Mouse (Mus musculus) hindbrain, embryonic 14.5 days (tissue): ENCODE data around the gene Ptcd1. TPM values are rescaled to one million over a fixed set of nuclear protein-coding genes. Genes with fewer than 3 reads are reported as not detected.
"Not testable (repeated sequence)": the region's sequence is repeated elsewhere in the genome, so short reads cannot be mapped to it uniquely, and the experiment has no call there.

Experiments
- ATAC-seq: fragments of 200-750 bp; cut with Nextera tagmentation; 2 replicates; pipeline ENCODE4 v1.8.0; 2017; ENCODE audit warnings: moderate number of reproducible peaks, mild to moderate bottlenecking, moderate TSS enrichment, moderate library complexity; ENCODE audit not compliant: low FRiP score
- DNase-seq: peaks from one replicate; pipeline ENCODE4 v3.0.0-alpha.2; 2015; ENCODE audit warnings: low spot score
- H3K27ac ChIP-seq: fragments of 300-500 bp; sonication (generic); 2 replicates; pipeline ENCODE4 v1.5.1; 2014; ENCODE audit warnings: mild to moderate bottlenecking, moderate library complexity
- H3K27me3 ChIP-seq: fragments of 300-500 bp; sonication (generic); 2 replicates; pipeline ENCODE4 v1.6.1; 2014; ENCODE audit warnings: mild to moderate bottlenecking, low read length, mixed read lengths; ENCODE audit not compliant: control insufficient read depth, insufficient read depth
- H3K36me3 ChIP-seq: fragments of 300-500 bp; sonication (generic); replicated peaks from 2 replicates; pipeline ENCODE4 v1.6.1; 2014; ENCODE audit not compliant: control insufficient read depth, insufficient read depth
- H3K4me1 ChIP-seq: fragments of 300-500 bp; sonication (generic); replicated peaks from 2 replicates; pipeline ENCODE4 v1.6.1; 2014; ENCODE audit warnings: antibody characterized with exemption, low read length, mixed read lengths; ENCODE audit not compliant: control insufficient read depth, insufficient read depth
- H3K4me2 ChIP-seq: fragments of 300-500 bp; sonication (generic); replicated peaks from 2 replicates; pipeline ENCODE4 v1.6.1; 2014; ENCODE audit warnings: mild to moderate bottlenecking, moderate library complexity
- H3K4me3 ChIP-seq: fragments of 300-500 bp; sonication (generic); replicated peaks from 2 replicates; pipeline ENCODE4 v1.5.1; 2014; ENCODE audit warnings: mild to moderate bottlenecking, low read length
- H3K9ac ChIP-seq: fragments of 300-500 bp; sonication (generic); 2 replicates; pipeline ENCODE4 v1.6.1; 2014
- H3K9me3 ChIP-seq: fragments of 300-500 bp; sonication (generic); 2 replicates; pipeline ENCODE4 v1.6.1; 2016; ENCODE audit warnings: low read length; ENCODE audit not compliant: control insufficient read depth
- WGBS: fragments of 180-500 bp; shearing (Covaris S2); extraction: QIAGEN DNeasy Blood & Tissue Kit; methylation state at CpG from one replicate; pipeline ENCODE4 v1.1.7; 2014; 5-methylcytosine and 5-hydroxymethylcytosine counted together
- polyA plus RNA-seq: library from polyadenylated mRNA; unstranded; fragments of >200 nt; fragmentation: Nextera tagmentation; extraction: Ambion mirVana; gene quantifications from 2 replicates; pipeline ENCODE4 v1.2.1, GENCODE M21; 2014

Ptcd1 gene
- polyA plus RNA-seq, 1 experiment from 2014 or later: 17.5 TPM

DNA sequence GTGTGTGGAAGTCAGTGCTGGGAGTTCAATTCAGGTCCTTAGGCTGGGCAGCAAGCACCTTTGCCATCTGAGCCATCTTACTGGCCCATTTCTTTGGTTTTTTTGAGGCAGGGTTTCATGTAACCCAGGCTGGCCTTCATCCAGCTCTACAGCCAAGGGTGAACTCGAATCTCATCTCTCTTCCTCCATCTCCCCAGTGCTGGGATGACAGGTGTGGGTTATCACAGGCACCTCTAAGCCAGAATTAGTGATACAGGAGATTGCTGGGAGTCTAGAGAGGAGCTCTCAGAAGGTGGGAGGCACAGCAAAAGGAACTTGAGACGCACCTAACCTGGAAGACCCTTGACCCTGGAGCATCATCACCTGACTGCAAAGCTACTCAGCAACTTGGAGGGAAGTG lies 53.5 kb downstream of the Ptcd1 start:
- H3K4me2 ChIP-seq: 0 out of 2 replicates have a peak overlapping the region, but pooled peaks have one; percentile 45
- ATAC-seq: no peak

DNA sequence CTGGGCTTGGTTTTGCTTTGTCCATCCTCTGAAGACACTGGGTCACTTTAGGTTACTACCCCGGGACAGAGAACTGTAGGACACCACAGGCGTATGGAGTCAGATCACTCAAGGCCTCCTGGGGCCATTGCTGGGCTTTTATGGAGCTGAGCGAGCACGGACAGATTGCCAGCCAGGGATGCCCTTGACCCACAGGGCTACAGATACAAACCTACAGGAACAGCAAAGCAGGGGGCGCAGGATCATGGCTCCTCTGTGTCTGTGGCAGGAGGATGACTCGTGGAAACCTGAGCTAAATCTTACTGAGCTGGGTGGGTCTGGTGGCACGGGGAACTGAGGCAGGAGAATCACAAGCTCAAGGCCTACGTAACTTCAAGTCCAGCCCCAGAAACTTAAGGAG lies 54.3 kb downstream of the Ptcd1 start:
- Histone ChIP-seq H3K36me3 (peaks cover 40% of the 10 kb centered on the region), H3K4me3 (no peak overlapping the region), H3K27ac (no peak overlapping the region), H3K27me3 (peaks cover 20% of the 10 kb centered on the region), H3K4me2 (no peak overlapping the region), H3K4me1 (no peaks in the 10 kb centered on the region; the same call in 1 of the 2 replicates), H3K9me3 (no peaks in the 10 kb centered on the region), H3K9ac (no peak overlapping the region)
- WGBS: 88% methylated on average over 8 of the region's 8 CpGs
- no peak for ATAC-seq
- DNase-seq: no peak

More for the DNA sequence above, 53.5 kb downstream of the Ptcd1 start:
- Histone ChIP-seq H3K9me3 (no peaks in the 10 kb centered on the region), H3K27ac (no peak overlapping the region), H3K4me1 (no peaks in the 10 kb centered on the region; the same call in 1 of the 2 replicates), H3K27me3 (peaks cover 20% of the 10 kb centered on the region), H3K9ac (peak overlapping the region; percentile 51; the same call in 1 of the 2 replicates), H3K4me3 (0 out of 2 replicates have a peak overlapping the region, but pooled peaks have one; percentile 38), H3K36me3 (peaks cover 31% of the 10 kb centered on the region)
- WGBS: 49% methylated on average over 2 of the region's 2 CpGs
- no peak for DNase-seq

DNA sequence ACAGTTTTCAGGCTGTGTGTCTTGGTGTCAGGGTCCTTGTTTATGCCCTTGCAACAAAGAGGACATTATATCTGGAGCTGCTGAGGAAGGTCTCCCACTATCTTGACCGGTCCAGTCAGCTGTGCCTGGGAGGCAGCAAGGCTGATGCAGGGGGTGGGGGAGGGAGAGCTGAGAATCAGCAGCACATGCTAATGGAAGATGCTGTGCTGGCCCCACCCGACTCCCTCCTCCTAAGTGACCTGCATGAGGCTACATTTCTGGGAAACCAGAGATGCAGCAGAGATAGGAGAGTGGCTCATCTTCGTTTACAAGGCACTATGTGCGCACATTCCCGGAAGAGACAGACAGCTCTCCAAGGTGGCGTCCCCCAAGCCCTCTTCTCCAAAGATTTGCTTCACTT lies 56.5 kb downstream of the Ptcd1 start:
- Histone ChIP-seq H3K9me3 (no peaks in the 10 kb centered on the region), H3K4me3 (no peak overlapping the region), H3K4me1 (no peaks in the 10 kb centered on the region; the same call in 1 of the 2 replicates), H3K9ac (no peak overlapping the region), H3K36me3 (peaks cover 61% of the 10 kb centered on the region), H3K27ac (no peak overlapping the region), H3K27me3 (peaks cover 20% of the 10 kb centered on the region), H3K4me2 (no peak overlapping the region)
- WGBS: 93% methylated on average over 6 of the region's 6 CpGs
- ATAC-seq (no peak), DNase-seq (no peak)

DNA sequence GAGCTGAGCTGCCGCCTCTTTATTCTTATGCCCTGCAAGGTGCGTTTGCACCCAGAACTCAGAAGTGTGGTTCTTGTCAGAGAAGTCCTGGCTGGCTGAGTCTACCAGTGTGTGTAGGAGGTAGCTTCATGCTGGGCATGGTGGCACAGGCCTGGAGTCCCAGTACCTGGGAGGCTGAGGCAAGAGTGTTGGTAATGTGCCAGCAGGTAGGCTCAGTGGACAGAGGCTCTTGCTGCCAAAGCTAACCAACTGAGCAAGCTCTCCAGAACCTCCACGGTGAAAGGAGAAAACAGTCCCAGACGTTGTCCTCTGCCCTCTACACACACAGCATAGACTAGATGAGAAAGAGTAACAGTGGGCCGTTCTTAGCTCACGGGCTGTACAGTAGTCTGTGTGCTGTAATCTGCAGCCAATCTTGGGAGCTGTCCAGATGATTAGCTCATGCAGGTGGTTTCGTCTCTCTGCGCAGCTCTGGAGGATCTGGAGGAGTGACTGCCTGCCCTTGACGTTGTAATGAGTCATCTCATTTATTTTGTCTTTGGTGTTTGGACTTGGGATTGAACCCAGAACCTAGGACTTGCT lies 61.1 kb downstream of the Ptcd1 start:
- no peaks in the 10 kb centered on the region for H3K4me1 ChIP-seq
- DNase-seq (no peak), ATAC-seq (no peak)
- H3K27me3 ChIP-seq: no peaks in the 10 kb centered on the region
- 96% methylated on average over 9 of the region's 9 CpGs for WGBS
- H3K4me3 ChIP-seq: no peak overlapping the region
- no peak overlapping the region for H3K4me2 ChIP-seq
- peaks cover 98% of the 10 kb centered on the region for H3K36me3 ChIP-seq
- no peak overlapping the region for H3K27ac ChIP-seq
- no peak overlapping the region for H3K9ac ChIP-seq
- no peaks in the 10 kb centered on the region for H3K9me3 ChIP-seq

DNA sequence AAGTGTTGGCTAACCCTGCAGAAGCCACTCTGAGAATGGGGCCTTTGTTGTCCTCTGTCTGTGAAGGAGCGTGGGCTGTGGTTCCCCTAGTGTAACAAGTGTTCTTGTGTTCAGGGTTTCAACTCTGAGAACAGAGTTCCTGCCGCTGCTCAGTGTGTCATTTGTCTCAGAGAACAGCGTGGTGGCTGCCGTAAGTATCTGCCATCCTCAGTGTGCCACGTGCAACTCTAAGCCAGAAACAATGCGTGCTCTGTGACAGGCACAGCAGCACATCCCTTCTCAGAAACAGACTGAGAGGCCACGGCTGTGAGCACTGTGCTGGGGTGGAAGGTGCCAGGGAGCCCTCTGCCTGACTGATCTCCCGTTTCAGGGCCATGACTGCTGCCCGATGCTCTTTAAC lies 62.6 kb downstream of the Ptcd1 start:
- no peaks in the 10 kb centered on the region for H3K4me1 ChIP-seq
- peaks cover 98% of the 10 kb centered on the region for H3K36me3 ChIP-seq
- no peaks in the 10 kb centered on the region for H3K27me3 ChIP-seq
- no peaks in the 10 kb centered on the region for H3K9me3 ChIP-seq
- H3K27ac ChIP-seq: no peak overlapping the region
- H3K4me3 ChIP-seq: no peak overlapping the region
- no peak overlapping the region for H3K9ac ChIP-seq
- ATAC-seq: peak; percentile 37; the same call in 1 of the 2 replicates
- DNase-seq: no peak
- 74% methylated on average over 9 of the region's 9 CpGs for WGBS
- H3K4me2 ChIP-seq: no peak overlapping the region

DNA sequence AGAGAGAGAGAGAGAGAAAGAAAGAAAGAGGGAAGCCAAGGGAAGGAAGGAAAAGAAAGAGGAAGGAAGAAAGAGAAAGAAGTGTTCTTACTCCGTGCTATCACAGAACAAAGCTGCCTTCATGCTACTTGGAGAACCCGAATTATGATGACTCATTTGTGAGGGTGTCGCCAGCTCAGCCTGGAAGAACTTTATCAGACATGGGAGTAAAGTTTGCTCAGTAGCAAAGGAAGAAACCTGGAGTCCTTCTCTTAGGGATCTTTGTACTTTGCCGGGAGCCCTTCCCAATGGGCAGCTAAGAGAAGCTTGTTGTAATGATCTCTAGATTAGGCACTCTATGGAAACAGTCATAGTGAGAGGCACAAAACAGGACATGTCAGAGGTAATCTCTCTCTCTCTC lies 64.2 kb downstream of the Ptcd1 start:
- Histone ChIP-seq H3K9me3 (no peaks in the 10 kb centered on the region), H3K9ac (no peak overlapping the region), H3K4me3 (no peak overlapping the region), H3K4me1 (no peaks in the 10 kb centered on the region), H3K36me3 (peaks cover 99% of the 10 kb centered on the region), H3K4me2 (no peak overlapping the region), H3K27ac (no peak overlapping the region), H3K27me3 (no peaks in the 10 kb centered on the region)
- 96% methylated on average over 4 of the region's 4 CpGs for WGBS
- no peak for ATAC-seq
- no peak for DNase-seq

DNA sequence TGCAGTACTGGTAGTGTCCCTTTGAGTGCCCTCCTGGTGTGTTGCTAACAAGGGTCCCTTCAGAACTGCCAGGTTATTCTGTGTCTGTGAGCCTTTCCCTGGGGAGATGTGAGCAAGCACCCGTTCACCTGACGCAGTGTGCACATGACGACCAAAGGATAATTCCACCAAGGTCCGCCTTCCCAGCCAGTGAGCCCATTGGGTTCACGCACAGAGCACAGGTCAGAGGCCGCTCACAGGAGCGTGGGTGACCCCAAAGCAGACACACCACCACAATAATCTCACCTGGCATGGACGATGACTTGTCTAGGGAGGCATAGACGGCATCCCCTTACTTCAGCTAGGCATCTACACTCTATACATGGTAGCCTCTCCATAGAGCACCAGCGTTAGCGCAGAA lies 65.5 kb downstream of the Ptcd1 start:
- WGBS: 97% methylated on average over 11 of the region's 11 CpGs
- not testable (repeated sequence) for H3K9ac ChIP-seq, DNase-seq, H3K27ac ChIP-seq, H3K9me3 ChIP-seq, H3K4me2 ChIP-seq, H3K4me3 ChIP-seq, H3K4me1 ChIP-seq, H3K27me3 ChIP-seq, ATAC-seq
- peaks cover 99% of the 10 kb centered on the region for H3K36me3 ChIP-seq

DNA sequence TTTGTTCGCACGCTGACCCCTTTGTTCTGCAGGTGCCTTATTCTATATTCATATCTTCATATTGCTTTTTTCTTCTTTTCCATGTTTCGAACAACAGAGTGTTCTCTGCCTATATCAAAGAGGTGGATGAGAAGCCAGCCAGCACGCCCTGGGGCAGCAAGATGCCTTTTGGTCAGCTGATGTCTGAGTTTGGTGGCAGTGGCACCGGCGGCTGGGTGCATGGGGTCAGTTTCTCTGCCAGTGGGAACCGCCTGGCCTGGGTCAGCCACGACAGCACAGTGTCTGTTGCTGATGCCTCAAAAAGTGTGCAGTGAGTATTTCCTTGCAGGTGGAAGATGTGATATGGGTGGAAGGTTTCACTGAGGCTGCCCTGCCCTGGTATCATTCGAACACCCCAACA lies 65.9 kb downstream of the Ptcd1 start:
- DNase-seq (no peak), ATAC-seq (no peak)
- Histone ChIP-seq H3K4me3 (no peak overlapping the region), H3K27me3 (no peaks in the 10 kb centered on the region), H3K27ac (no peak overlapping the region), H3K9ac (no peak overlapping the region), H3K4me1 (no peaks in the 10 kb centered on the region), H3K9me3 (no peaks in the 10 kb centered on the region), H3K4me2 (no peak overlapping the region), H3K36me3 (peaks cover 99% of the 10 kb centered on the region)
- 96% methylated on average over 9 of the region's 9 CpGs for WGBS

DNA sequence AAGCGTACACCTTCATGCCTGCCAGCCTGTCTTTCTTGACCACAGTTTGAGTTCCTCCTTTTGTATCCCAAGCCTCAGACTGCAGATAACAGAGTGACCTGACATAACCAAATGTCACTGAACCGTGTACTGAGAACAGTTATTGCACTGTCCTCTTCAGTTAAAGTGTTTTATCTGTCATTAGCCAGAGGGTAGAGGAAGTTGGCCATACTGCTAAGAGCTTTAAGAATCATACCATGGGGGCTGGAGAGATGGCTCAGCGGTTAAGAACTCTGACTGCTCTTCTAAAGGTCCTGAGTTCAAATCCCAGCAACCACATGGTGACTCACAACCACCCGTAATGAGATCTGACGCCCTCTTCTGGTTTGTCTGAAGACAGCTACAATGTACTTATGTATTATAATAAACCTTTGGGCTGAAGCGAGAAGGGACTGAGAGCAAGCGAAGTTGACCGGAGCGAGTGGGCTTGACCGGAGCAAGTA lies 68.5 kb downstream of the Ptcd1 start:
- WGBS: 96% methylated on average over 10 of the region's 10 CpGs

More for the DNA sequence above, 68.5 kb downstream of the Ptcd1 start:
- no peaks in the 10 kb centered on the region for H3K9me3 ChIP-seq
- no peaks in the 10 kb centered on the region for H3K27me3 ChIP-seq
- no peaks in the 10 kb centered on the region for H3K4me1 ChIP-seq
- DNase-seq (no peak), ATAC-seq (no peak)
- H3K27ac ChIP-seq: no peak overlapping the region
- no peak overlapping the region for H3K4me3 ChIP-seq
- peaks cover 99% of the 10 kb centered on the region for H3K36me3 ChIP-seq
- H3K4me2 ChIP-seq: no peak overlapping the region
- no peak overlapping the region for H3K9ac ChIP-seq
